Mouse (Mus musculus): ENCODE data around the gene Tcp1. TPM values are rescaled to one million over a fixed set of nuclear protein-coding genes. Genes with fewer than 3 reads are reported as not detected.

Gene Tcp1
- 266 TPM for polyA plus RNA-seq (2012; fragmentation: generic; extraction: Trizol)
- long read RNA-seq, experiment 1, transcript Tcp1-209 (12 exons, 2,446 nt): major isoform, 339 of 451 reads
- long read RNA-seq, experiment 1, transcript Tcp1-201 (11 exons, 1,902 nt): minor isoform, 46 of 451 reads
- long read RNA-seq, experiment 1, partial matches to known transcripts: 41 of 451 reads
- long read RNA-seq, experiment 1, other reads (novel, unspliced or antisense): 25 of 451 reads
- long read RNA-seq, experiment 2, transcript Tcp1-209 (12 exons, 2,446 nt): major isoform, 3,971 of 4,649 reads
- long read RNA-seq, experiment 2, transcript Tcp1-201 (11 exons, 1,902 nt): minor isoform, 493 of 4,649 reads
- long read RNA-seq, experiment 2, partial matches to known transcripts: 26 of 4,649 reads
- long read RNA-seq, experiment 2, other reads (novel, unspliced or antisense): 157 of 4,649 reads

DNA sequence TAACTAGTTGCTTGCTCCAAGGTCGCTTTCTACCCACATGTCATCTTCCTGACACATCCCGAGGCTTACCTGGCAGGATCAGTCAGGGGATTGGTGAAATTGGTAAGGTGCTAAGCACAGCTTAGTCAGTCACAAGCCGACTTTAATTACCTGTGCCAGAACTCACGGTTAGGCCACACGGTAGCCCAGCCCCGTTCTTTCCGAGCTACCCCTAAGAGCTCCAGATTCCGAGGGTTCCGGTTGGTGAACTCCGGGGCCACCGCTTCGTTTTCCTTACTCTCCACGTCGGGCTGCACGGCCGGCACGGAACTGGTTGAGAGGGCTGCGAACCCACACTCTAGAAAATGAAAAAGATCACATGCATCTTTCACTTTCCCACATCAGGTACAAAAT lies at the start of gene Tcp1:
Gene Tcp1, plus strand, starts transcription at position 214 of the 393 bp plus-strand sequence.
- Histone ChIP-seq H3K27me3 (ENCODE audit: control insufficient read depth, insufficient read depth, insufficient read length) (no peaks in the 10 kb centered on the region), H3K79me3 (ENCODE audit: low read depth) (peaks cover 66% of the 10 kb centered on the region), H3K4me3 (ENCODE audit: insufficient read depth, poor library complexity, severe bottlenecking) (peak within 1 kb of the TSS; percentile 88), H3ac (ENCODE audit: control insufficient read depth, insufficient read length, low read depth) (peak within 1 kb of the TSS; percentile 80), H3K79me2 (ENCODE audit: control insufficient read depth, insufficient read depth) (peaks cover 82% of the 10 kb centered on the region), H3K36me3 (ENCODE audit: control insufficient read depth, insufficient read depth) (peaks cover 74% of the 10 kb centered on the region)
- TF ChIP-seq MAX (IDR thresholded peaks at IDR 0.05): no peak
- no peak for TF ChIP-seq MYOD1 (IDR thresholded peaks at IDR 0.05; ENCODE audit: control insufficient read depth, insufficient read length, low read depth)
- TF ChIP-seq CTCF (IDR thresholded peaks at IDR 0.05; ENCODE audit: control insufficient read depth, insufficient read depth, insufficient read length): no peak

DNA sequence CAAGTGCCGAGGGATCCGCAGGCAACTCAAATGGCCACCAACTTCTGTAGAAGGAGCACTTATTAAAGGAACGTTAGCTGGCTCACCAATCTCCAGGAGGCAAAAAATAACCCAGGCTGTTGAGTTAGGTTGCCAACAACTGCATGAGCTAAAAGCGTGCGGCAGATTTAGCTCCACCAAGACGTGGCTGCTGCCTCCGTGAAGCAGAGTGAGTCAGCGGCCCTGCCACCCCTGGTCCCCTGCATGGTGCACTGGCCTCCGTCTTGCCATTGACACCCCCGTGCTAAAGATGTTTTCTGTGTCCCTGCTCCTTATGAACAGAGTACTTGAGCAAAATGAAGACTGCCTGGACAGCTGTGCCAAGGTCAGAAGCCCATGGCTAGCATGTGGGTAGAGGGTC lies 48.6 kb upstream of the Tcp1 start:
- H3K27me3 ChIP-seq (ENCODE audit: control insufficient read depth, insufficient read depth, insufficient read length): peaks cover 23% of the 10 kb centered on the region
- no peaks in the 10 kb centered on the region for H3K79me3 ChIP-seq (ENCODE audit: low read depth)
- no peaks in the 10 kb centered on the region for H3K36me3 ChIP-seq (ENCODE audit: control insufficient read depth, insufficient read depth)
- no peaks in the 10 kb centered on the region for H3K79me2 ChIP-seq (ENCODE audit: control insufficient read depth, insufficient read depth)
- H3ac ChIP-seq (ENCODE audit: control insufficient read depth, insufficient read length, low read depth): no peak overlapping the region
- no peak for TF ChIP-seq MYOD1 (IDR thresholded peaks at IDR 0.05; ENCODE audit: control insufficient read depth, insufficient read length, low read depth)
- no peak for TF ChIP-seq MYOG (IDR thresholded peaks at IDR 0.05; ENCODE audit: control insufficient read depth, extremely low read depth, insufficient read length)
- no peak overlapping the region for H3K4me3 ChIP-seq (ENCODE audit: insufficient read depth, poor library complexity, severe bottlenecking)

DNA sequence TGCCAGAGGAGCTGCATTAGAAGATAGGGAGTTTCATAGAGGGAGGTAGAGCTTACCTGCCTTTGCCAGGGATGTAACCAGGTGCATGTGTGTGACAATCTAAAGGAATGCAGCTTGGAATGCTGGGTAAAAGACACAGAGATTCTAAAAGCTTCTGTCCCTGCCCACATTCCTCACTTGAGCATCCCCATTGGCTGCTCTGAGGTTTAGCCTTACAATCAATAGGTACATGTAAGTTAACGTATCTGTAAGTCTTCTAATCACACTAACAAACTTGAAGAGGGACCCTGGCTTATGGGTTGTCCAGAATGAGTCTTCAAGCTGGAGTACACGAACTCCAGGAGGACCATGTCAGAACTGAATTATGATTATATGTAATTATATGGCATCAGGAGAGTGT lies 47.5 kb upstream of the Tcp1 start, which contains the start of gene Mas1:
Gene Mas1, minus strand, starts transcription at position 101 of the 400 bp plus-strand sequence.
- TF ChIP-seq MYOG (IDR thresholded peaks at IDR 0.05; ENCODE audit: control insufficient read depth, extremely low read depth, insufficient read length): no peak
- TF ChIP-seq MAX (IDR thresholded peaks at IDR 0.05): no peak
- TF ChIP-seq CTCF (IDR thresholded peaks at IDR 0.05; ENCODE audit: control insufficient read depth, insufficient read depth, insufficient read length): no peak
- TF ChIP-seq FOSL1 (IDR thresholded peaks at IDR 0.05; ENCODE audit: insufficient read depth, low read length, poor library complexity, severe bottlenecking): no peak
- TF ChIP-seq USF1 (IDR thresholded peaks at IDR 0.05; ENCODE audit: low read depth): no peak
- no peak for TF ChIP-seq MYOD1 (IDR thresholded peaks at IDR 0.05; ENCODE audit: control insufficient read depth, insufficient read length, low read depth)
- no peak for TF ChIP-seq CEBPB (IDR thresholded peaks at IDR 0.05; ENCODE audit: low read depth)
- H3K79me3 ChIP-seq (ENCODE audit: low read depth): no peaks in the 10 kb centered on the region
- H3ac ChIP-seq (ENCODE audit: control insufficient read depth, insufficient read length, low read depth): no peak within 1 kb of the TSS
- H3K27me3 ChIP-seq (ENCODE audit: control insufficient read depth, insufficient read depth, insufficient read length): peaks cover 17% of the 10 kb centered on the region
- no peak within 1 kb of the TSS for H3K4me3 ChIP-seq (ENCODE audit: insufficient read depth, poor library complexity, severe bottlenecking)
- H3K36me3 ChIP-seq (ENCODE audit: control insufficient read depth, insufficient read depth): no peaks in the 10 kb centered on the region
- no peaks in the 10 kb centered on the region for H3K79me2 ChIP-seq (ENCODE audit: control insufficient read depth, insufficient read depth)

DNA sequence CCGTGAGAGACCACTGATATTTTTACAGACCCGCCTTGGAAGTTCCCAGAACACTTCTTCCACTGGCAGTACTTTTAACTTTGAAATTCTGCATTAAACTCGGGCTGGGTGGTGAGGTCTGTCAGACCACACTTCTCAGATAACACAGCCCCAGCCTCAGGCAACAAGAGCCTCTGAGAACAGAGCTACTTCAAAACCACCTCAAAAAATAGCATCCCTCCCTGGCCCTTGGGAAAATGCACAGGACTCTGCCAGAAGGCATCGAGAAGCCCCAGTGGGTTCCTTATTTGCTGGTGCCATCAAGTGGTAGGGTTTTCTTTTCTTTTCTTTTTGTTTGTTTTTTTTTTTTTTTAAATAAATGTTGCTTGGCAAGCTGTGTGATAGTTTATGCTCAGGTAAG lies 46.9 kb upstream of the Tcp1 start:
- H3K36me3 ChIP-seq (ENCODE audit: control insufficient read depth, insufficient read depth): no peaks in the 10 kb centered on the region
- H3K4me3 ChIP-seq (ENCODE audit: insufficient read depth, poor library complexity, severe bottlenecking): no peak overlapping the region

DNA sequence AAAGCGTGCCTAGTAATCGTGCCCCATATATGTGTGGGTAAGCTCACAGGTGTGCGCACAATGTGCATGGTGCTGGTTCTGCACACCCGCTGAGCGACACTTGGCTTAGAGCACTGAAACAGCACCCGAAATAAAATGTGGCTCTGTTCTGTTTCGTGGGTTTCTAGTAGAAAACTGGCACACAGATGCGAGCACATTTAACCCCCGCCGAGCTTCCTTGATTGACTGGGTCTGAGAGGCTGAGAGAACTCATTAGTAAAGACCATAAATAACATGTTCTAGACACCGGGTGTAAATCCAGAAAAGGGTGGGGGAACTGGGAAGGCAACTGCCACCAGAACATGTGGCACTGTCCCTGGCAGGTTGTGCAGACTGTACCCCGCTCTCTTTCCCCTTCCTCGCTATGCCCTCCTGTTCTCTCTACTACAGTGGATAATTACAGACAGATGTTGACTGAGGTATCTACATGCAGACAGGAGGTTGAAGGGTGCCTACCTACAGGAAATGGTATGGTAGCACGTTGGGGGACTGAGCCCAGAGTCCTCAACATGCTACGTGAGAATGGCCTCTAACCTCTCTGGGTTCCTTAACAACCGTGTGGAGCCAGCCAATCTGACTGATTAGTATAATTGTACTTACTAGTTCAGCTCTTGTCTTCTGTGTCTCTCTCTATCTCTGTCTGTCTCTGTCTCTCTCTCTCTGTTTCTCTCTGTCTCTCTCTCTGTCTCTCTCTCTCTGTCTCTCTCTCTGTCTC lies 43.0 kb upstream of the Tcp1 start:
- no peaks in the 10 kb centered on the region for H3K79me2 ChIP-seq (ENCODE audit: control insufficient read depth, insufficient read depth)
- TF ChIP-seq CTCF (IDR thresholded peaks at IDR 0.05; ENCODE audit: control insufficient read depth, insufficient read depth, insufficient read length) (no peak), CEBPB (IDR thresholded peaks at IDR 0.05; ENCODE audit: low read depth) (no peak), USF1 (IDR thresholded peaks at IDR 0.05; ENCODE audit: low read depth) (no peak), MYOG (IDR thresholded peaks at IDR 0.05; ENCODE audit: control insufficient read depth, extremely low read depth, insufficient read length) (no peak), MYOD1 (IDR thresholded peaks at IDR 0.05; ENCODE audit: control insufficient read depth, insufficient read length, low read depth) (no peak), FOSL1 (IDR thresholded peaks at IDR 0.05; ENCODE audit: insufficient read depth, low read length, poor library complexity, severe bottlenecking) (no peak), MAX (IDR thresholded peaks at IDR 0.05) (no peak)
- H3K27me3 ChIP-seq (ENCODE audit: control insufficient read depth, insufficient read depth, insufficient read length): peaks cover 22% of the 10 kb centered on the region
- H3ac ChIP-seq (ENCODE audit: control insufficient read depth, insufficient read length, low read depth): no peak overlapping the region
- H3K36me3 ChIP-seq (ENCODE audit: control insufficient read depth, insufficient read depth): no peaks in the 10 kb centered on the region
- no peak overlapping the region for H3K4me3 ChIP-seq (ENCODE audit: insufficient read depth, poor library complexity, severe bottlenecking)
- H3K79me3 ChIP-seq (ENCODE audit: low read depth): no peaks in the 10 kb centered on the region

More for the DNA sequence above, 46.9 kb upstream of the Tcp1 start:
- Histone ChIP-seq H3ac (ENCODE audit: control insufficient read depth, insufficient read length, low read depth) (no peak overlapping the region), H3K79me3 (ENCODE audit: low read depth) (no peaks in the 10 kb centered on the region), H3K27me3 (ENCODE audit: control insufficient read depth, insufficient read depth, insufficient read length) (peaks cover 17% of the 10 kb centered on the region), H3K79me2 (ENCODE audit: control insufficient read depth, insufficient read depth) (no peaks in the 10 kb centered on the region)
- no peak for TF ChIP-seq FOSL1 (IDR thresholded peaks at IDR 0.05; ENCODE audit: insufficient read depth, low read length, poor library complexity, severe bottlenecking)
- no peak for TF ChIP-seq MYOD1 (IDR thresholded peaks at IDR 0.05; ENCODE audit: control insufficient read depth, insufficient read length, low read depth)
- TF ChIP-seq MYOG (IDR thresholded peaks at IDR 0.05; ENCODE audit: control insufficient read depth, extremely low read depth, insufficient read length): no peak
- TF ChIP-seq CEBPB (IDR thresholded peaks at IDR 0.05; ENCODE audit: low read depth): no peak
- TF ChIP-seq MAX (IDR thresholded peaks at IDR 0.05): no peak
- no peak for TF ChIP-seq CTCF (IDR thresholded peaks at IDR 0.05; ENCODE audit: control insufficient read depth, insufficient read depth, insufficient read length)
- no peak for TF ChIP-seq USF1 (IDR thresholded peaks at IDR 0.05; ENCODE audit: low read depth)

Measured in C2C12 (cell line).